Mouse (Mus musculus): Measurements from ENCODE around the gene Lyrm4.

Lyrm4 gene

DNA sequence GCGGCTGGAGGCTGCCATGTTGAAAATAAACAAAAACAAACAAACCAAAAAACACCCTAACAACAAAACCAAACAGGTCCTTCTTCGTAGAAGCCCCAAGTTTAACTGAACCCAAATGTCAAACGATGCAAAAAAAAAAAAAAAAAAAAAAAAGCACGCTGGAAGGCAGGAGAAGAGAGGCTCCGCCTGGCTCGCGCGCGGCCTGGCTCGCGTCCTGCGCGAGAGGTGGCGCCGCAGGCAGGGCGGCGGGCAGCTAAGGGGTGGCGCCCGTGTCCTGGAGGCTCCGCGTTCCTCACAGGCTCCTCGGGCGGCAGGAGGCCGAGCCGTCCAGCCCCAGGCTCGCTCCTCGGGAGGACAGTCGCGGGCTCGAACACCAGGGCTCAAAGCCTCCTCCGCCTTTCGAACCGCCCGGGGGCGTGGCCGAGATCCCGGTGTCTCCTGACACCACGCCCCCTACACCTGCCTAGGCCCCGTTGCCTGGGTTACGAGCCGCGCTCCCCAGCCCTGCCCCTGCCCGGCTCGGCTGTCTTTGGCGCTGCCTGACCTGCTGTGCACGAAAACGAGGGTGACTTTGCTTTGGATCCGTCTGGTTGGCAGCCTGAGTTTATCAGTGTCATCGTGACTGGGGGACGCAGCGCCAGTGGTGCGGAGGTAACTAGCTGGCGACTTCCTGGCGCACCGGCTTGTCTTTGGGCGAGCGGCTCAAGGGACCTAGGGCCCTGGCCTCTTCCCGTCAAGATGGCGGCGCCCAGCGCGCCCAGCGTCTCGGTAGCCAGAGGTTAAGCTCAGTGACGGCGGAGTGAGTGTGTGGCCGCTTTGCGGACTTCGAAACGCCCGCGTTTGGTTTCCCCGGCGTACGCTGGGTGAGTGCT is at the start of gene Lyrm4, which contains the start of gene Fars2:
Gene Lyrm4 (minus strand): TSS at position 384 of the 872 bp plus-strand sequence.
Gene Fars2 (plus strand): TSS at position 270 of the 872 bp plus-strand sequence.
- Histone ChIP-seq H3K36me3 (ENCODE audit: insufficient read depth, low read length) (peaks cover 3% of the 10 kb centered on the region; the same call in 1 of the 2 replicates), H3K27me3 (ENCODE audit: insufficient read depth, low read length) (no peaks in the 10 kb centered on the region), H3K4me3 (replicated peaks; ENCODE audit: low read length) (peak within 1 kb of the TSS; percentile 95), H3K9me3 (ENCODE audit: low read length) (no peaks in the 10 kb centered on the region), H3K4me1 (replicated peaks; ENCODE audit: low read depth, low read length) (peaks cover 27% of the 10 kb centered on the region)
- no peak for TF ChIP-seq POU5F1 (IDR thresholded peaks at IDR 0.05; ENCODE audit: borderline replicate concordance, low read length)
- TF ChIP-seq NANOG (IDR thresholded peaks at IDR 0.05; ENCODE audit: borderline replicate concordance, low read length) = no peak

DNA sequence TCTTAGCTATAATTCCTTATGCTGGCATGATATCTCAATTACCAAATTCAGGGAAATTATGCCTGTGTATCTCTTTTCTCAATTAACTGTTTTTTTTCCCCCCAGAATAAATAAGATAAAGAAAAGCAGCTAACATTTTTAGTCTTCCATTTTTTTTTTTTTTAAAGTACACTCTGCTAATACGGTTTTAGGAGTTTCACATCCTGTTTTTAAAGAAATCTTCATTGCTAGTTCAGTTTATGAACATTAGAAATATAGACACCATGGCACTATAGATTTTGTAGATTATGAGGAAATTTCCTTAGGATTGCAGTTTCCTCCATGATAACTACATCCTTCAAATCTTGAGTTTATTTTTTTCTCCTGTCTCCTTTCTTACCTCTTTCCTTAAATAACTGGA is 46.6 kb upstream of the Lyrm4 start:
- Histone ChIP-seq H3K9me3 (ENCODE audit: low read length) (no peaks in the 10 kb centered on the region), H3K27me3 (ENCODE audit: insufficient read depth, low read length) (no peaks in the 10 kb centered on the region), H3K4me1 (replicated peaks; ENCODE audit: low read depth, low read length) (no peaks in the 10 kb centered on the region), H3K4me3 (replicated peaks; ENCODE audit: low read length) (no peak overlapping the region), H3K36me3 (ENCODE audit: insufficient read depth, low read length) (no peaks in the 10 kb centered on the region)
- TF ChIP-seq POU5F1 (IDR thresholded peaks at IDR 0.05; ENCODE audit: borderline replicate concordance, low read length) = no peak
- no peak for TF ChIP-seq NANOG (IDR thresholded peaks at IDR 0.05; ENCODE audit: borderline replicate concordance, low read length)
- TF ChIP-seq CTCF (conservative IDR thresholded peaks at IDR 0.05; ENCODE audit: low read length) = no peak

DNA sequence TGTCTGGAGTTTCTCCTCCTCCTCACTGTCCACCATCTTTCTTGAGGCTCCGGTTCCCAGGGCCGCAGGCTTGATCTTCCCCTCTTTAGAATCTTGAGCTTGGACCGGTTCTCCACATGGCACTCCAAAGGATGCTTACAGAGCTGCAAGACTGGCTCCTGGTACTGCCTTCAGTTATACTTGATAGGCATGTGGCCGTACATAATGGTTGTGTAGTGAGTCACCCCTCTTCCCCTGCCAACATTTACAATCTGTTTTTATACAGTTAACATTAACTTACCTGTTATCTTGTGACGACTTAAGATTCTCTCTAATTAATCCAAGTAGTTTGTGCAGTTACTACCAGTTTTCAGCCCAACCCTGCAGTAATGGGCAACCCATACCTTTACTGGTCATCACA is 46.1 kb upstream of the Lyrm4 start:
- H3K36me3 ChIP-seq (ENCODE audit: insufficient read depth, low read length) = no peaks in the 10 kb centered on the region
- H3K9me3 ChIP-seq (ENCODE audit: low read length) = no peaks in the 10 kb centered on the region
- TF ChIP-seq POU5F1 (IDR thresholded peaks at IDR 0.05; ENCODE audit: borderline replicate concordance, low read length) = no peak
- TF ChIP-seq CTCF (conservative IDR thresholded peaks at IDR 0.05; ENCODE audit: low read length) = no peak
- no peak for TF ChIP-seq NANOG (IDR thresholded peaks at IDR 0.05; ENCODE audit: borderline replicate concordance, low read length)
- no peak overlapping the region for H3K4me3 ChIP-seq (replicated peaks; ENCODE audit: low read length)
- H3K27me3 ChIP-seq (ENCODE audit: insufficient read depth, low read length) = no peaks in the 10 kb centered on the region
- H3K4me1 ChIP-seq (replicated peaks; ENCODE audit: low read depth, low read length) = no peaks in the 10 kb centered on the region

- no peaks in the 10 kb centered on the region; the same call in 1 of the 2 replicates for H3K4me1 ChIP-seq (replicated peaks; ENCODE audit: low read depth, low read length)
- no peaks in the 10 kb centered on the region for H3K27me3 ChIP-seq (ENCODE audit: insufficient read depth, low read length)
- H3K9me3 ChIP-seq (ENCODE audit: low read length) = no peaks in the 10 kb centered on the region
- H3K36me3 ChIP-seq (ENCODE audit: insufficient read depth, low read length) = no peaks in the 10 kb centered on the region
- no peak for TF ChIP-seq NANOG (IDR thresholded peaks at IDR 0.05; ENCODE audit: borderline replicate concordance, low read length)
- no peak for TF ChIP-seq POU5F1 (IDR thresholded peaks at IDR 0.05; ENCODE audit: borderline replicate concordance, low read length)
- no peak for TF ChIP-seq CTCF (conservative IDR thresholded peaks at IDR 0.05; ENCODE audit: low read length)
- H3K4me3 ChIP-seq (replicated peaks; ENCODE audit: low read length) = no peak overlapping the region
Measured at GRCm38 (mm10) chr13:36156340-36156931, 39.1 kb upstream of the Lyrm4 start.

- Histone ChIP-seq H3K4me3 (replicated peaks; ENCODE audit: low read length) (no peak overlapping the region), H3K4me1 (replicated peaks; ENCODE audit: low read depth, low read length) (peaks cover 23% of the 10 kb centered on the region), H3K36me3 (ENCODE audit: insufficient read depth, low read length) (no peaks in the 10 kb centered on the region), H3K27me3 (ENCODE audit: insufficient read depth, low read length) (no peaks in the 10 kb centered on the region), H3K9me3 (ENCODE audit: low read length) (no peaks in the 10 kb centered on the region)
- TF ChIP-seq NANOG (IDR thresholded peaks at IDR 0.05; ENCODE audit: borderline replicate concordance, low read length) (no peak), POU5F1 (IDR thresholded peaks at IDR 0.05; ENCODE audit: borderline replicate concordance, low read length) (no peak), CTCF (conservative IDR thresholded peaks at IDR 0.05; ENCODE audit: low read length) (no peak)
Measured at GRCm38 (mm10) chr13:36152728-36153498, 35.6 kb upstream of the Lyrm4 start.

DNA sequence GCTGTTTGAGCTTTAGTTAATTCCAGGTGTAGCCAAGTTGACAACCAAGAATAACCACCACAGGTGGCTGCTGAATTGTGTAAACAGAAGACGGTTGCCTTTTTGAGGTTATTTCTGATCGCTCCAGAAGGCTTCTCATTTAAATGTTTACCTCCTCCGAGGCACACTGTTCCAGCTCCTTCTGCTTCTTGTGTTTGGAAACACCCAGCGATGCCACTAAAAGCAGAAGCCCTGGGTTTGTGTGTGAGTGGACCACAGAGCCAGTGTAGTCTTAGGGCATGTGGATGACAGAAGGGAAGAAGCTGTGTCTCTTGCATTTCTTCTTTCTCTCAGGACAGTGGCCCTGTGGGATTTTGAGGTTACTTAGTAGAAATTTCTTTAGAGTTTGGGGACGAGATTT is 32.9 kb upstream of the Lyrm4 start:
- Histone ChIP-seq H3K4me1 (replicated peaks; ENCODE audit: low read depth, low read length) (peaks cover 23% of the 10 kb centered on the region), H3K9me3 (ENCODE audit: low read length) (no peaks in the 10 kb centered on the region), H3K36me3 (ENCODE audit: insufficient read depth, low read length) (no peaks in the 10 kb centered on the region), H3K4me3 (replicated peaks; ENCODE audit: low read length) (no peak overlapping the region), H3K27me3 (ENCODE audit: insufficient read depth, low read length) (no peaks in the 10 kb centered on the region)
- TF ChIP-seq CTCF (conservative IDR thresholded peaks at IDR 0.05; ENCODE audit: low read length) (no peak), NANOG (IDR thresholded peaks at IDR 0.05; ENCODE audit: borderline replicate concordance, low read length) (no peak), POU5F1 (IDR thresholded peaks at IDR 0.05; ENCODE audit: borderline replicate concordance, low read length) (no peak)

- H3K27me3 ChIP-seq (ENCODE audit: insufficient read depth, low read length) = no peaks in the 10 kb centered on the region
- H3K4me1 ChIP-seq (replicated peaks; ENCODE audit: low read depth, low read length) = peaks cover 23% of the 10 kb centered on the region
- H3K9me3 ChIP-seq (ENCODE audit: low read length) = no peaks in the 10 kb centered on the region
- TF ChIP-seq NANOG (IDR thresholded peaks at IDR 0.05; ENCODE audit: borderline replicate concordance, low read length) (peak; percentile 8; the same call in 1 of the 2 replicates), POU5F1 (IDR thresholded peaks at IDR 0.05; ENCODE audit: borderline replicate concordance, low read length) (peak; percentile 60; the same call in 1 of the 2 replicates), CTCF (conservative IDR thresholded peaks at IDR 0.05; ENCODE audit: low read length) (no peak)
- H3K36me3 ChIP-seq (ENCODE audit: insufficient read depth, low read length) = no peaks in the 10 kb centered on the region
- H3K4me3 ChIP-seq (replicated peaks; ENCODE audit: low read length) = no peak overlapping the region
Measured at GRCm38 (mm10) chr13:36149175-36149939, 32.0 kb upstream of the Lyrm4 start.
